Mouse (Mus musculus) stomach, postnatal 0 days (tissue): ENCODE measurements at regions not wholly inside any gene's neighbourhood (a gene's known extent, or its start where the extent isn't known, plus 50 kb on each side); places are given as distances from the start of the nearest gene placed in this dataset.

Experiments used
- ATAC-seq: fragments of 200-750 bp; cut with Nextera tagmentation; 2 replicates; pipeline ENCODE4 v1.8.0; 2017; ENCODE audit not compliant: low FRiP score, low TSS enrichment
- DNase-seq: peaks from one replicate; pipeline ENCODE4 v3.0.0-alpha.2; 2016; ENCODE audit warnings: low spot score
- H3K27ac ChIP-seq: fragments of 300-500 bp; sonication (generic); replicated peaks from 2 replicates; pipeline ENCODE4 v1.5.1; 2014; ENCODE audit warnings: mild to moderate bottlenecking, control low read depth
- H3K27me3 ChIP-seq: fragments of 300-500 bp; sonication (generic); 2 replicates; pipeline ENCODE4 v1.6.1; 2014; ENCODE audit warnings: low read length; ENCODE audit not compliant: control insufficient read depth, insufficient read depth
- H3K36me3 ChIP-seq: fragments of 300-500 bp; sonication (generic); 2 replicates; pipeline ENCODE4 v1.6.1; 2014; ENCODE audit warnings: low read length, mixed read lengths; ENCODE audit not compliant: control insufficient read depth, insufficient read depth
- H3K4me1 ChIP-seq: fragments of 300-500 bp; sonication (generic); replicated peaks from 2 replicates; pipeline ENCODE4 v1.6.1; 2014; ENCODE audit warnings: antibody characterized with exemption; ENCODE audit not compliant: control insufficient read depth, insufficient read depth
- H3K4me2 ChIP-seq: fragments of 300-500 bp; sonication (generic); replicated peaks from 2 replicates; pipeline ENCODE4 v1.6.1; 2014; ENCODE audit warnings: low read depth, mild to moderate bottlenecking, control low read depth, moderate library complexity
- H3K4me3 ChIP-seq: fragments of 300-500 bp; sonication (generic); 2 replicates; pipeline ENCODE4 v1.5.1; 2014; ENCODE audit warnings: low read depth, low read length, control low read depth
- H3K9ac ChIP-seq: fragments of 300-500 bp; sonication (generic); 2 replicates; pipeline ENCODE4 v1.6.1; 2014; ENCODE audit warnings: mild to moderate bottlenecking, low read length, control low read depth, mixed read lengths
- H3K9me3 ChIP-seq: fragments of 300-500 bp; sonication (generic); 2 replicates; pipeline ENCODE4 v1.6.1; 2016; ENCODE audit warnings: low read length; ENCODE audit not compliant: control insufficient read depth
- CTCF ChIP-seq: IDR thresholded peaks from 2 replicates; pipeline ENCODE4 v1.5.1; 2016; ENCODE audit warnings: antibody characterized with exemption, low read depth, mild to moderate bottlenecking, moderate library complexity
- EP300 ChIP-seq: optimal IDR thresholded peaks from 2 replicates; pipeline ENCODE3; 2016; ENCODE audit warnings: antibody characterized with exemption
- WGBS: fragments of 180-500 bp; shearing (Covaris S2); extraction: QIAGEN DNeasy Blood & Tissue Kit; methylation state at CpG from one replicate; pipeline ENCODE4 v1.1.7; 2014; 5-methylcytosine and 5-hydroxymethylcytosine counted together

DNA sequence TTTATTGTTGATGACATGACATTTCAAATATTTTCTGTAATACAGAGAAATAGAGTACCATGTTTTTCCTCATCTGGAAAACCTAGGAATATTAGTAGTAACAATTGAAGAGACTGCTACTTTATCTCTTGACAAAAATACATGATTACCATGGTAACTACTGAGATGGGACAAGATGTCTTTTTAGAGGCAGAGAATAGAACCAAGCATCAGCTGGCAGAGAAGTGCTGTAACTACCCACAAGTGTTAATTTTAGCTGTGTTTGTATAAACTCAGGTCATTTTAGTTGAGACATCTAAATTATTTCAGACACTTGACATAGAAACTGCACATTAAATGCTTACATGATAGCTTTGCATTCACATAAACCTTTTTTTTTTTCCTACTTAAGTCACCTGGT lies 166.1 kb upstream of the Cttnbp2 start:
- Histone ChIP-seq H3K9me3 (no peaks in the 10 kb centered on the region), H3K4me3 (no peak overlapping the region), H3K36me3 (no peaks in the 10 kb centered on the region), H3K27me3 (no peaks in the 10 kb centered on the region), H3K27ac (no peak overlapping the region), H3K4me2 (no peak overlapping the region), H3K4me1 (no peaks in the 10 kb centered on the region), H3K9ac (no peak overlapping the region)
- ATAC-seq (no peak), DNase-seq (no peak)
- no peak for TF ChIP-seq CTCF
- TF ChIP-seq EP300: no peak

DNA sequence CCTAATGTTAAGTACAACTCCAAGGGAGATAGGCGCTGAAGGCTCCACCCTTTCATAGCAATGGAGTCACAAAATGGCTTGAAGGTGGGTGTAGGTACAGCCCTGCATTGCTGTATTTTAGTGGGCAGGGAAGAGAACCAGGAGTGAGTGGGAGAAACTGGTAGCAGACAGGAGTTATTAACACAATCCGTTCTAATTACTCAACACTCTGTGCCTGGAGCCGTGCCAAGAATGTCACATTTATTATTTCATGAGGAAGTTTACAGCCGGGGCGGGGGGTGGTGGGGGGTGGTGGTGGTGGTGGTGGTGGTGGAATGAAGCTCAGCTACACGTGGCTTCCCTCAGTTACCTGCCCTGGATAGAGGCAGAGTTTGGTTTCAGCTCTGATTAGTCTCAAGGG lies 166.3 kb upstream of the Lsm8 start:
- 39% methylated on average over 6 of the region's 6 CpGs for WGBS
- H3K36me3 ChIP-seq: no peaks in the 10 kb centered on the region
- H3K9me3 ChIP-seq: no peaks in the 10 kb centered on the region
- TF ChIP-seq CTCF (no peak), EP300 (no peak)
- no peak overlapping the region for H3K27ac ChIP-seq
- no peak overlapping the region for H3K9ac ChIP-seq
- H3K4me2 ChIP-seq: no peak overlapping the region
- H3K4me1 ChIP-seq: no peaks in the 10 kb centered on the region
- peak; percentile 17 for DNase-seq
- no peak overlapping the region for H3K4me3 ChIP-seq
- no peaks in the 10 kb centered on the region for H3K27me3 ChIP-seq
- no peak for ATAC-seq

DNA sequence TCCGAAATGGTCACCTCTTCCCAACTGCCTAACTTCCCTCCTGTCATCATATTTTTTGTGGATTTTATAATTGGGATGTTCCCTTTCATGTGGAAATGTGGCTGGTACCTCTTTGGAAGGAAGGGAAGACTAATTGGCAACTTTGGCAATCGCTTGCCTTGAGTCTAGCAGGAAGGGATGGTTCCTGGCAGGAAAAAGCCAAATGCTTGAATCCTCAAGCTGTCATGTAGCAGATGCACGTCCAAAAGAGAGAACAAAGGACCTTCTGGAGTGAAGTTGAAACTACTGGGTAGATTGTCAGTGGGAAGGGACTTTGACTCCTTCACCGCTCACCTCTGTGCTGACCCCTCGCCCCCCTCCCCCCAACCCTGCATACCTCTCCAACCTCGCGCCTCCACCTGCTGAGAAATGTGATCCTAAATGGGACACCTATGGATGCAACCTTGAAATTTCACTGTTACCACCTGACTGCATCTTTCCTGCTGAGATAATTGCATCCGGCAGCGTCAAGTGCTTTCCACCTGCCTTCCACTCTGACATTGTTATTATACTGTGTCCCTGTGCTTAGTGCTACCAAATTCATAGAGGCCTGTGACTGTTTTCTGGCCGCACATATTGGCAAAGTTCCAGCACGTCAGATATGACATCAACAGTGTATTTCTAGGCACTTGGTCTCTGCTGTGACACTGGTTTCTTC lies 159.6 kb upstream of the Lsm8 start:
- no peak overlapping the region for H3K4me3 ChIP-seq
- H3K4me1 ChIP-seq: no peaks in the 10 kb centered on the region
- WGBS: 48% methylated on average over 11 of the region's 11 CpGs
- TF ChIP-seq EP300 (no peak), CTCF (no peak)
- no peaks in the 10 kb centered on the region for H3K36me3 ChIP-seq
- H3K9me3 ChIP-seq: no peaks in the 10 kb centered on the region
- H3K27ac ChIP-seq: no peak overlapping the region
- ATAC-seq (no peak), DNase-seq (no peak)
- no peaks in the 10 kb centered on the region for H3K27me3 ChIP-seq
- H3K9ac ChIP-seq: no peak overlapping the region
- no peak overlapping the region for H3K4me2 ChIP-seq

DNA sequence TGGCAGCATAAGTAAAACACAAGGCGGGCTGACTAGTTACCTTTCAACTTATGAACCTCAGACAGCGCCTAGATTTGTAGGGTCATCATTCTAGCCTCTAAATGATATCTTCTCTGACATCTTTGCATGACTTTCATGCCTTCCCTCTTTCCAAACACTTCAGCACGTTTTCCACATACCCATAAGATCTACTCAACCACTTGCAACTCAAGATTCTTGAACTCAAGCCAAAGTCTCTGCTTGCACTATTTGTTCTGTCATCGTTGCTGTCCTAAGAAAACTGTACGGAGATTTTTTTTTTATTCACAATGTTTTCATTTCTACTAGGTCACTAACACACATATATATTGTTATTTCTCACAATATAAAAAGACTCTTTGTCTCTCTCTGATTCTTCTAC lies 150.8 kb upstream of the Lsm8 start:
- H3K4me3 ChIP-seq: no peak overlapping the region
- TF ChIP-seq EP300 (no peak), CTCF (no peak)
- H3K4me1 ChIP-seq: no peaks in the 10 kb centered on the region
- no peaks in the 10 kb centered on the region for H3K36me3 ChIP-seq
- 46% methylated on average over 5 of the region's 5 CpGs for WGBS
- no peak overlapping the region for H3K27ac ChIP-seq
- ATAC-seq (no peak), DNase-seq (no peak)
- no peak overlapping the region for H3K9ac ChIP-seq
- no peaks in the 10 kb centered on the region for H3K27me3 ChIP-seq
- H3K9me3 ChIP-seq: no peaks in the 10 kb centered on the region
- no peak overlapping the region for H3K4me2 ChIP-seq

DNA sequence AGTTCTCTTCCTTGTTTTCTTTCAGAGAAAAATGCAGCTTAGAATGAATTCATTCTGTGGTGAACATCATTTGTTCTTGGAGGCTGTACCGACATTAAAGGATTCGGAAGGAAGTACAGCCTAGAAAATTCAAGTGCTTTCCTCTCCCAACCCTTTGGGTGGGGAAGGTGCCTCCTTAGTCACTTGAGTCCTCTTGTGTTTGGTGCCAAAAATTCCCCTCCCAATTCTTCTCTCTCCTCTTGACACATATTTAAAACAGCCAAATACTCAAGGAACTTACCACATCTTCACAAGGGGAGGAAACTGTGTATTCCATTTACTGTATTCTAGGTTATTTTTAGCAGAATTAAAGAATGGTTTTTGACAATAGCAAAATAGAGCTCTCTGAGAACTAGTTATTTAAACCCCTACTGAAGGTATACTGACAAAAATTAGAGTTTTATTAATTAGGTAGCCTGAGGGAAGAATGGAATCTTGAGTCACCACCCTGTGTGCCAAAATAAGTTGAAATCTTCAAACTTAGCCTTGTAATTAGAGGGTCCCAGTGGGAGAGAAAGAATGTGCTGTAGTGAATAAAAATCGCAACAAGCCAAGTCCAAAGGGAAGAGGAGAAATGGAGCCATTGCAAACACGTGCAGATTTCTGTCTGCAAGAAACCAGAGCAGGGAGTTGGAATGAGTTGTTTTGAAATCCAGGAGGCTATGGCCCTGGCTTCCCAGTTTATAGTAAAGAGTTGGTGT lies 149.2 kb upstream of the Lsm8 start:
- Histone ChIP-seq H3K4me3 (no peak overlapping the region), H3K36me3 (no peaks in the 10 kb centered on the region), H3K9ac (no peak overlapping the region), H3K27me3 (no peaks in the 10 kb centered on the region), H3K4me1 (no peaks in the 10 kb centered on the region), H3K27ac (no peak overlapping the region), H3K9me3 (no peaks in the 10 kb centered on the region), H3K4me2 (no peak overlapping the region)
- TF ChIP-seq EP300: no peak
- TF ChIP-seq CTCF: no peak
- WGBS: 37% methylated on average over 4 of the region's 4 CpGs
- ATAC-seq (no peak), DNase-seq (no peak)

DNA sequence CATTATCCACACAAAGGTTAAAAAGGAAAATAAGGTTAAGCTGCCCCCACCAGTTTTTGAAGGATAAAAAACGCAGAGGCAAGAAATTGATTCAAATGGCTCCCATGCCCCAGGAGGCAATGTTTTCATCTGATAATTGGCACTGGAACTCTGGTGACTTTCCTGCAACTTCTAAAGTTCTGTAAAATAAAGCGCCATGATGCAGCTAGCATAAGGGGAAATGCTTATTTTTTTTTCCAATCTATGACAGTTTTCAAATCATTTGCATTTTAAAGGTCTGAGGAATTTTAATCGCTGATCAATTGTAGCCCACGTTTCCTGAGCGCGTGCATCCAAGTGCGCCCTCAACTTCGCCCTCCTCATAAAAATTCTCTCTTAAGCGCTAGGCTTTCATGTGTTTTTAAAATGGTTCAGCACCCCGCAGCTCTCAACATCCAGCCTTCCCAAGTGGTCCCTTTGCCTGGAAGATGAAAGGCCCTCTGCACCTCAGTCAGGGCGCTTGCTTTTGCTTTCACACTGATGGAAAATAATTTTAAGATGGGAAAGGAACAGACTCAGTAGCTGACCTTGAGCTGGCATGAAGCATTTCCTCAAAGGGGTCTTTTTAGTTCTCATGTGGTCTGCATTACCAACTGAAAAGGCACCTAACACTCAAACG lies 148.5 kb upstream of the Lsm8 start:
- Histone ChIP-seq H3K4me3 (no peak overlapping the region), H3K27ac (no peak overlapping the region), H3K4me2 (no peak overlapping the region), H3K4me1 (no peaks in the 10 kb centered on the region), H3K27me3 (no peaks in the 10 kb centered on the region), H3K9ac (no peak overlapping the region), H3K9me3 (no peaks in the 10 kb centered on the region), H3K36me3 (no peaks in the 10 kb centered on the region)
- ATAC-seq (no peak), DNase-seq (no peak)
- TF ChIP-seq CTCF (no peak), EP300 (no peak)
- WGBS: 40% methylated on average over 12 of the region's 12 CpGs
